Mouse (Mus musculus): Measurements from ENCODE around the gene Vash2. TPM values are rescaled to one million over a fixed set of nuclear protein-coding genes. Genes with fewer than 3 reads are reported as not detected.
"Not testable (repeated sequence)": the region's sequence is repeated elsewhere in the genome, so short reads cannot be mapped to it uniquely, and the experiment has no call there.

The Vash2 gene
- total RNA-seq, 4 experiments from 2014 or later, result 1.2 to 2.7 (median 1.7) TPM

DNA sequence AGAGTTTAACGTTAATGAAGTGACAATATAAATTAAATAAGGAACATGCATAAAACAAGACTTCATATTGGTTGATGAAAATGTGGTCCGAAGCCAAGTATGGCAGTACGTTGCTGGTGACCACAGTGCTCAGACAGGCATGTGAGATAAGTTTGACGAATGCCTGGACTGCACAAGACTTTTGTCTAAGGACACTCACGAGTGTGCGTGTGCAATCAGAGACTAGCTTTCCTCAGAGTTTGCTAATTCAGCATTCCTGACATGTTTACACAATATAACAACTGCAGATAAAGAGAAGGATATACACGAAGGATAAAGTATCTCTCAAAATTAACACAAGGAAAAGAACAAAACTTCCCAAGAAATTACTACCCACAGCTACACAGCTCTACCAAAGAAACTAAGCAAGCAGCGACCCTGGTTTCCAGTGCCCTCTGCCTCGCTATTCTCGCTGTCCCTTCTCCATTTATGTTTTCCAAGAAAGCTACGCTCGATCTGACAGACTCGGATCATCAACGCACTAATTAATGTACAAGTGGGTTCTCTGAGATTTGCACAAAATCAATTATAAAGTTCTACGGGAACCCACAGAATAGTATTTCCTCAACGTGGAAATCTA lies 51.2 kb downstream of the Vash2 start:
- no peak for DNase-seq (ENCODE audit: low spot score in 2 of 2)

DNA sequence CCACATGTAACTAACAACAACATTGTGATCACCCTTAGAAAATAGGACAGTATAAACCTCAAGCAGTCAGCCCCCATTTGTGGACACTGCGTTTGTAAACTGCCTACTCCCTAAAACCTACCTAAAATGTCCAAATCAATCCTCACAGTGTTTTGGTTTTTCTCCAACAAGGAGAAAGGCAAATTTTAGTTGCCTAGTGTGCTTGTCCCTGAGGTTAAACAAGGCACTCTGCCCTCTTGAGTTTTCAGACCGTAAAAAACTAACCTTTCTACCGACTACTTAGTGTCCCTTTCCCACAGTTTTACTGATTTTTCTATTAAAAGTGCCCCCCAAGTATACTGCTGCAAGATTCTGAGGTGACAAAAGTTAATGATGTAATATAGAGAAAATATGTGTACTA lies 51.8 kb downstream of the Vash2 start:
- DNase-seq (ENCODE audit: low spot score in 2 of 2), result no peak

- not testable (repeated sequence) for DNase-seq (ENCODE audit: low spot score in 2 of 2)
Observed at GRCm38 (mm10) chr1:190924812-190925211, 54.3 kb downstream of the Vash2 start, which contains the start of gene Angel2. TSS of gene Angel2 (plus strand) at chr1:190925112.

DNA sequence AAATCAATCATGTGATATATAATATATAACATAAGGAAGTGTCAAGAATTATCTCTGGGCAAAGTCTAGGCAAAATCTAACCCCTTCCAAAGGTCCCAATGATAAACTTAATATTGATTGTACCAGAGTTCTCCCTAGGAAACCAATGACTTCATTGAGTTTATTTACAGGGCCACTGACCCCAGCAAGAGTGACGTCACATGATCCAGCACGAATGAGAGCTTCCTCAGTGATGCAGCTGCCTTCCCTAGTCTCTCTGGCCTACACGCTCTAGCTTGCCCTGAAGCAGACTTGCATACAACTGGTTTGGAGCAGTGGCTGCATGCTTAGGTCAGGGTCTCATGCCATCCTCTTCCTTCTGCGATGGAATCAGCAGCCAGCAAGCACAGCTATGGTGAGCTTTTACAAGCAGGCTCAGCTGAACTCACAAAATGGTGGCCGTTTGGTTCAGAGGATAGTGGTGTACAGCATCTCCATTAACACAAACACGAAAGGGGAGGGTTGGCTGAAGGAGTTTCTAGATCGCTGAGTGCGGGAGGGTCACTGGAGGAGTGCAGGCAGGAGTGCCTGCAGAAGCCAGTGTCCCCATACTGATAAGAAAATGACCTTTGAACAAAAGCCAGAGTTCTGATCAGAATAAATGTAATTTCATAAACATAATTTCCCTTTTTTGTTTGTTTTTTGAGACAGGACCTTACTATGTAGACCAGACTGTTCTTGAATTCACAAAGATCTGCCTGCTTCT lies 59.2 kb downstream of the Vash2 start:
- DNase-seq (ENCODE audit: low spot score in 2 of 2), result no peak

GRCm38 (mm10) chr1:190918938-190919337 lies 60.2 kb downstream of the Vash2 start:
- peak in 1 of 2 experiments; percentile 25 for DNase-seq (ENCODE audit: low spot score in 2 of 2)

DNA sequence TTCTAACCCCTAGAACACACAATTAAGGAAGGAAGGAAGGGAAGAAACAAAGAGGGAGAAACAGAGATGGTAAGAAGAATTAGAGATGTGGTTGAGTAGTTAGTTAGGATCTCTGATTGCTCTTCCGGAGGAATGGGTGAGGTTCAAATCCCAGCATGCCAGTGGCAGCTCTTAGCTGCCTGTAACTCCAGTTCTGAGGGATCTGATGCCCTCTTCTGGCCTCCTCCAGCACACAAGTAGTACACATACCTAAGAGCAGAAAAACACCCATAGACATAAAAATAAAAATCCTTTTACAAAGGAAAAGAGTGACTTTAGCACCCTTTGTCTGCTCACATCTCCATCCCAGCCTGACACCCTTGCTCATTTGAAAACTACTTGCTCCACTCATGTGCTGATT lies 66.5 kb downstream of the Vash2 start:
- no peak for DNase-seq (ENCODE audit: low spot score in 2 of 2)

- DNase-seq (ENCODE audit: low spot score in 2 of 2), result peak; percentile 77 to 83
Observed at GRCm38 (mm10) chr1:190911415-190912123, 67.5 kb downstream of the Vash2 start, which contains the start of gene Rps6kc1. TSS of gene Rps6kc1 (minus strand) at chr1:190911770.

GRCm38 (mm10) chr1:190910836-190911235 lies 68.3 kb downstream of the Vash2 start:
- no peak for DNase-seq (ENCODE audit: low spot score in 2 of 2)

GRCm38 (mm10) chr1:190904714-190905113 lies 74.4 kb downstream of the Vash2 start:
- no peak for DNase-seq (ENCODE audit: low spot score in 2 of 2)

DNA sequence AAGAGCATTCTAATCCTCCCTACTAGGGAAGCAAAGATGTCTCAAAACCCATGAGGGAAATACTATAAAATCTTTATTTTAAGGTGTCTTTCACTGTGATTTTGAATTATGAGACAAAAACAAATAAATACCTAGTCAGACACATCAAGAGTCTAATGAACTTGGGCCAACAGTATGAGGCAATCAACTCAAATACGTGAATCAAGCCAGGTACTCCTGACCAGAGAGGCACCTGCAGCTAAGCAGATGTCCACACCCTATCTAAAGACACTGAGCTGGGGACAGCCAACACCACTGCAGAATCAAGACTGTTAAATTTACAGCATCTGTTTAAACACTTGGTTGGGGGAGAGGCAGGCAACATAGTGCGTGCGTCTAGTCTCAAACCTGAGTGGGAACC lies 75.0 kb downstream of the Vash2 start:
- DNase-seq (ENCODE audit: low spot score in 2 of 2), result no peak

DNA sequence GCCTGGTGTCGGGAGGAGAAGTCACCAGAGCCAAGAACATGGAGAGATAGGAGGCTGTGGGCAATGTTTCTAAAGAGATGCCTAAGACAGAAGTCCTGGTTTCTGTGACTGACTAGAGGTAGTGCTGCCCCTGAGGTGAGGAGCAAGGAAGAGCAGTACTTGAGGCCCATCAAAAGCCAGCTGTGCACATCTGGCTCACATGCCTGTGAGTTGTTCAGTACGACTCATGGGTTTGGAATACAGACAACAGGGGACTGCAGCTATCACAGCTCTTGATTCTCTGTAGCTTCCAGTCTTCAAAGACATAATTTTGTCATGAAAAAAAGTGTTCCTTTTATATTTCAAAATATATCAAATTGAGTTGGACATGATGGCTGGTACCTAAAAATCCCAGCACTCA lies 78.0 kb downstream of the Vash2 start:
- no peak for DNase-seq (ENCODE audit: low spot score in 2 of 2)

DNA sequence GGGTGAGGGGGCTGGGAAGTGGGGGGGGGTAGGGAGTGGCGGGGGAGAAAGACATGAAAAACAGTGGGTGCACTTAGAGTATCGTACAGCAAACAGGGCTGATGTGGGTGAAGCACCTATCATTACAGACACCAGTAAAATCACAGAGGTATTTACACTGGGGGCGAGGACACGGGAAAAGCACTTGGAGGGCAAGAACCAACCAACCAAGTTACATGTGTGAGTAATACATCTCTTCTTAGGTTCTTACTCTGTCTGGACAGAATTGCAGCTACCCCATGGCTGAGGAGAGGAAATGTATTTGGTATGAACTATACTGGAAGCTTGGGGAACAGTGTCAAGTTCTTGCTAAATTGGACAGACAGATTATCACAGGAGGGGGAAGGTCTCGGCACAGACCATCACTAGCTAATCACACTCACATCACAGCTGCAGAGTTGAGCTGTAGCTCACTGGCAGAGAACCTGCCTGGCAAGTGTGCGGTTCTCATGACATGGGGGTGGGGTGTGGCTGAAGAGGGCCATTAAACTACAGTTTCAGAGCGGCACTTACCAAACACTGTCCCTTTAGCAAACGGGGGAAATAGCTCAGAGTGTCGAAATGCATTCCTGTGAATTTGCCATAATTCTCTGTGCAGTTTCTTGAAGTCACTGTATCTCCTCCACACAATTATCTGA lies 80.1 kb downstream of the Vash2 start:
- DNase-seq (ENCODE audit: low spot score in 2 of 2), result no peak

GRCm38 (mm10) chr1:190898186-190898585 lies 80.9 kb downstream of the Vash2 start:
- DNase-seq (ENCODE audit: low spot score in 2 of 2), result no peak

Other genes starting within 250 kb of the Vash2 start
- 10 to 100 TPM; 80.8 to 91.0 (median 86.0) TPM for gene Rps6kc1, start 67.5 kb downstream of the Vash2 start, total RNA-seq (2022)
- 10 to 100 TPM; 49.4 to 61.7 (median 58.3) TPM for gene Angel2, start 54.2 kb downstream of the Vash2 start, total RNA-seq (2022)
- 10 to 100 TPM; 16.8 to 20.0 (median 18.8) TPM for gene Flvcr1, start 46.9 kb upstream of the Vash2 start, total RNA-seq (2022)
- not detected for gene Spata45, start 57.3 kb upstream of the Vash2 start, total RNA-seq (2022)
- gene Tatdn3, start 83.6 kb upstream of the Vash2 start, total RNA-seq (2022), result 10 to 100 TPM; 33.7 to 56.3 (median 49.8) TPM
- 1 to 10 TPM in 2 of 4 experiments, under 1 TPM in 2; 0.29 to 1.5 (median 0.89) TPM for gene Nsl1, start 83.7 kb upstream of the Vash2 start, total RNA-seq (2022)
- gene Batf3, start 118.6 kb upstream of the Vash2 start, total RNA-seq (2022), result 1 to 10 TPM in 3 of 4 experiments, not detected in 1; 1.6 to 3.9 (median 3.7) TPM
- gene Fam71a, start 185.5 kb upstream of the Vash2 start, total RNA-seq (2022), result not detected
- 1 to 10 TPM in 3 of 4 experiments, under 1 TPM in 1; 0.80 to 7.7 (median 3.5) TPM for gene Atf3, start 238.7 kb upstream of the Vash2 start, total RNA-seq (2022)

All from layer of hippocampus, adult 8-10 months (tissue).